Comparison of ENCODE assay signal across 8 mouse cellular contexts in genomic region chr7:92630167-92630566, GRCm38 (mm10). TPM values are rescaled to one million over a fixed set of nuclear protein-coding genes. Genes with fewer than 3 reads are reported as not detected.
DNase-seq lines count a peak whose midpoint lies in the region; TF ChIP-seq lines count a peak whose summit lies in the region.

No protein-coding gene starts in this region.

- no peaks in the 10 kb centered on the region for H3K9me3 ChIP-seq in MEL (replicated peaks; ENCODE audit: insufficient read depth, low read length)

- peak; percentile 80 for TF ChIP-seq RAD21 in MEL (IDR thresholded peaks at IDR 0.05; ENCODE audit: low read depth, low read length)

- H3K9ac ChIP-seq in MEL (ENCODE audit: control insufficient read depth, low read depth, low read length, poor library complexity, severe bottlenecking): no peak overlapping the region

- no peak for TF ChIP-seq EP300 in MEL (IDR thresholded peaks at IDR 0.05; ENCODE audit: low read depth in 1 of 2, low read length in 2 of 2)

- peaks cover 0 to 2% of the 10 kb centered on the region in 2 experiments; a peak in 2 of 4 replicates for H3K36me3 ChIP-seq in MEL (ENCODE audit: control insufficient read depth in 1 of 2, insufficient read depth in 2 of 2, low read length in 2 of 2)

- intact Hi-C loops in gastrocnemius, postnatal 14 days (cut with DNase I; ENCODE audit: low total_unique reads): no loop called here

- TF ChIP-seq POLR2A in MEL (IDR thresholded peaks at IDR 0.05; ENCODE audit: control insufficient read depth in 1 of 2, insufficient read depth in 1 of 2, low read depth in 1 of 2, low read length in 2 of 2, poor library complexity in 1 of 2): no peak

- no peaks in the 10 kb centered on the region for H3K79me2 ChIP-seq in MEL (ENCODE audit: control insufficient read depth, insufficient read depth, low read length, poor library complexity)

- peak; percentile 21 for DNase-seq in embryo, embryonic 10.5 days (ENCODE audit: low spot score)
- no peak for DNase-seq in embryo, embryonic 10 days (ENCODE audit: low spot score)
- DNase-seq in layer of hippocampus, adult 18-20 months (ENCODE audit: low spot score in 2 of 2): peak; percentile 42 to 62
- no peak for DNase-seq in layer of hippocampus, adult 9-11 months
- peak; percentile 67 for DNase-seq in MEL (ENCODE audit: low read depth, low spot score)
- peak; percentile 36 for DNase-seq in induced T-regulatory cell, adult 2 months (ENCODE audit: low read depth)
- no peak for DNase-seq in urinary bladder, adult 18-20 months (ENCODE audit: low spot score in 2 of 2)
- no peak for DNase-seq in gastrocnemius, postnatal 14 days

- H3K27me3 ChIP-seq in MEL (ENCODE audit: control insufficient read depth in 1 of 2, insufficient read depth in 2 of 2, low read length in 2 of 2): no peaks in the 10 kb centered on the region; a peak in 2 of 4 replicates

- H3K27ac ChIP-seq in MEL (ENCODE audit: control insufficient read depth, low read depth, low read length): no peak overlapping the region

- H3K4me1 ChIP-seq in MEL (ENCODE audit: control insufficient read depth in 1 of 2, insufficient read depth in 2 of 2, low read length in 2 of 2): no peaks in the 10 kb centered on the region

- peak in 2 of 3 experiments; percentile 46 to 78; a peak in 4 of 6 replicates for TF ChIP-seq CTCF in MEL (IDR thresholded peaks at IDR 0.05 in 2 of 3, conservative IDR thresholded peaks at IDR 0.05 in 1 of 3; ENCODE audit: control insufficient read depth in 1 of 3, insufficient read depth in 1 of 3, low read depth in 2 of 3, low read length in 3 of 3, poor library complexity in 1 of 3, severe bottlenecking in 1 of 3)

- H3K4me3 ChIP-seq in MEL (ENCODE audit: control insufficient read depth in 1 of 2, insufficient read depth in 1 of 2, low read depth in 2 of 2, low read length in 2 of 2): peak overlapping the region in 1 of 2 experiments; percentile 15; a peak in 1 of 4 replicates

TF ChIP-seq in MEL, 35 proteins besides CTCF, POLR2A, EP300 and RAD21:
- TF ChIP-seq ZC3H11A (IDR thresholded peaks at IDR 0.05; ENCODE audit: low read depth, low read length) (peak; percentile 69), GATA1 (IDR thresholded peaks at IDR 0.05; ENCODE audit: low read depth, low read length) (peak; percentile 48), SMC3 (IDR thresholded peaks at IDR 0.05; ENCODE audit: low read depth, low read length) (peak; percentile 80), POLR2AphosphoS2 (IDR thresholded peaks at IDR 0.05; ENCODE audit: low read length) (no peak), MAX (IDR thresholded peaks at IDR 0.05; ENCODE audit: low read length) (no peak)

RNA-seq across cellular contexts. Expression of gene Ankrd42, which starts 6.8 kb away (rescaled TPM):
- total RNA-seq in layer of hippocampus, adult 18-20 months (2021): 10 to 100 TPM; 16.3 to 17.1 TPM
- 0.75 and 1.1 TPM in 2 replicates for total RNA-seq in MEL (2012; rRNA removed)
- 1 to 10 TPM in 1 of 2 experiments, not detected in 1; 1.4 TPM for polyA plus RNA-seq in MEL (2012; ENCODE audit: insufficient read depth in 1 of 2, insufficient read length in 2 of 2, low read depth in 1 of 2, low replicate concordance in 2 of 2, missing spikeins in 1 of 2)
- total RNA-seq in gastrocnemius, postnatal 14 days (2021): under 1 TPM; 0.53 to 0.71 TPM

RNA-seq across cellular contexts. Expression of gene Pcf11, which starts 39.6 kb away (rescaled TPM):
- total RNA-seq in layer of hippocampus, adult 18-20 months (2021): 10 to 100 TPM; 57.0 to 69.4 TPM
- 24.7 and 25.6 TPM in 2 replicates for total RNA-seq in MEL (2012; rRNA removed)
- 10 to 100 TPM; 34.0 to 60.3 TPM for polyA plus RNA-seq in MEL (2012; ENCODE audit: insufficient read depth in 1 of 2, insufficient read length in 2 of 2, low read depth in 1 of 2, low replicate concordance in 2 of 2, missing spikeins in 1 of 2)
- total RNA-seq in gastrocnemius, postnatal 14 days (2021): 10 to 100 TPM; 20.8 to 22.0 TPM

Comparison
In these comparisons a context has a peak if more than half of its experiments do, and no peak if none do; other contexts are left out.
1. DNase-seq: peak in embryo, embryonic 10.5 days (single experiment), layer of hippocampus, adult 18-20 months (2 of 2), MEL (single experiment) and induced T-regulatory cell, adult 2 months (single experiment); none in embryo, embryonic 10 days (single experiment), layer of hippocampus, adult 9-11 months (single experiment), urinary bladder, adult 18-20 months (0 of 2) and gastrocnemius, postnatal 14 days (single experiment).